25 mouse cellular contexts compared by ENCODE assay signal in genomic region chr11:36758009-36758408, GRCm38 (mm10).
"Had no signal": no experiment of that assay in that cellular context is flagged by ENCODE, and none has a peak within 500 bp of the region (broad histone marks: within the 10 kb centered on the region; RNA-seq: fewer than 3 reads in every experiment).

No protein-coding gene starts in this region.

- H3K9me3 ChIP-seq: heart, embryonic 10.5 days; heart, embryonic 12.5 days; hindbrain, embryonic 10.5 days; hindbrain, embryonic 12.5 days; intestine, embryonic 15.5 days; limb, embryonic 13.5 days; limb, embryonic 15.5 days; liver, embryonic 12.5 days had no signal

- H3K27me3 ChIP-seq: heart, embryonic 12.5 days; hindbrain, embryonic 12.5 days; intestine, embryonic 15.5 days; limb, embryonic 13.5 days; limb, embryonic 15.5 days; liver, embryonic 12.5 days had no signal

- H3K9ac ChIP-seq: heart, embryonic 12.5 days; hindbrain, embryonic 12.5 days; hindbrain, embryonic 14.5 days; intestine, embryonic 15.5 days; limb, embryonic 13.5 days; limb, embryonic 15.5 days; liver, embryonic 12.5 days; liver, embryonic 14.5 days had no signal

- ATAC-seq: hindbrain, embryonic 16.5 days; inflammation-experienced regulatory T-cells, adult 6 months; intestine, embryonic 15.5 days; intestine, postnatal 0 days; liver, embryonic 12.5 days had no signal

- DNase-seq: gastrocnemius, adult 2 months; gastrocnemius, postnatal 10 days; gastrocnemius, postnatal 25 days; heart, adult 18-20 months; heart, postnatal 10 days; heart, postnatal 4 days; kidney, adult 18-20 months; kidney, postnatal 10 days; kidney, postnatal 25 days; kidney, postnatal 4 days; left cerebral cortex, postnatal 4 days had no signal

- H3K4me2 ChIP-seq: heart, embryonic 12.5 days; hindbrain, embryonic 12.5 days; hindbrain, embryonic 14.5 days; intestine, embryonic 15.5 days; limb, embryonic 13.5 days; limb, embryonic 15.5 days; liver, embryonic 12.5 days had no signal

- H3K4me1 ChIP-seq: heart, embryonic 10.5 days; heart, embryonic 12.5 days; hindbrain, embryonic 10.5 days; hindbrain, embryonic 12.5 days; intestine, embryonic 15.5 days; limb, embryonic 13.5 days; limb, embryonic 15.5 days; liver, embryonic 12.5 days had no signal

- H3K4me3 ChIP-seq: gastrocnemius, adult 2 months; heart, embryonic 10.5 days; heart, embryonic 12.5 days; hindbrain, embryonic 10.5 days; hindbrain, embryonic 12.5 days; intestine, embryonic 15.5 days; layer of hippocampus, adult 2 months; limb, embryonic 13.5 days; limb, embryonic 15.5 days; liver, embryonic 12.5 days had no signal

- H3K36me3 ChIP-seq: heart, embryonic 10.5 days; heart, embryonic 12.5 days; hindbrain, embryonic 10.5 days; hindbrain, embryonic 12.5 days; intestine, embryonic 15.5 days; limb, embryonic 13.5 days; limb, embryonic 15.5 days; liver, embryonic 12.5 days had no signal

- H3K27ac ChIP-seq: gastrocnemius, adult 2 months; heart, embryonic 10.5 days; hindbrain, embryonic 10.5 days; hindbrain, embryonic 12.5 days; hindbrain, embryonic 14.5 days; intestine, embryonic 15.5 days; layer of hippocampus, adult 2 months; limb, embryonic 13.5 days; limb, embryonic 15.5 days; liver, embryonic 12.5 days; liver, embryonic 14.5 days had no signal
